Mouse (Mus musculus): ENCODE results near the gene Phactr4.

The Phactr4 gene

DNA sequence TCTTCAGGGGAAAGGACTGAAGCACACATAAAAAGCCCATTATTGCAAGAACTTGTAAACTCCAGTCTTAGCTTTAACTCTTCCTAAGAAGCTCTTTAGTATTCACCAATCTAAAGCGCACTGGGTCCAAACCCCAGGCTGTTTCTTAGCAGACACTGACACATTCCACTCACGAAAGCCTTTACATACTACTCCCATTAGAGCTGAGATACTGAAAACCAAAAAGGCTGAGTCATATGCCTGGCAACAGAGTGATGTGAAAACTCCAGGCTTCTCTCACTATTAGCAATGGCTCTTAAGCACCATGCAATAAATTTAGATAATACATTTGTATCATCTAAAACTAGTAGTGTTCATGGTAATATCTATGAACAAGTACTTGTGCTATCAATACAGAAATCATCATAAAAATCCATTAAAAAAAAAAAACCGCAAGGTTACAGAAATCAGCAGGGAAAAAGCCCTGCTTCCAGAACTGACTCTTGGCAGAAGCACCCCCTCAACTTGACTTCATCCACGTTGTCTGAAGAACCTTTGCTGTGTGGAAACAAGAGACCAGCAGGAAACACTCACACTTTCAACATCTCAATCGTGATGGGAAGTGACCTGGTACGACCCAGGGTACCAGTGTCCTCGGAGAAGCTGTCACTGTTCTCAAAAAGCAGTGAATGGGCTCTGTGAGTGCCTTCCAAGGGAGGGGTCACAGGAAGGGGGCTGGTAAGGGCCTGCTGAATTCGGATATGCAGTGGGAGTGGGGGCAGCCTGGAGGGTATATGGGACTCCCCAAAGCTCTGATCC lies 52.1 kb downstream of the Phactr4 start:
- no peak for DNase-seq (ENCODE audit: low spot score in 2 of 2)

DNA sequence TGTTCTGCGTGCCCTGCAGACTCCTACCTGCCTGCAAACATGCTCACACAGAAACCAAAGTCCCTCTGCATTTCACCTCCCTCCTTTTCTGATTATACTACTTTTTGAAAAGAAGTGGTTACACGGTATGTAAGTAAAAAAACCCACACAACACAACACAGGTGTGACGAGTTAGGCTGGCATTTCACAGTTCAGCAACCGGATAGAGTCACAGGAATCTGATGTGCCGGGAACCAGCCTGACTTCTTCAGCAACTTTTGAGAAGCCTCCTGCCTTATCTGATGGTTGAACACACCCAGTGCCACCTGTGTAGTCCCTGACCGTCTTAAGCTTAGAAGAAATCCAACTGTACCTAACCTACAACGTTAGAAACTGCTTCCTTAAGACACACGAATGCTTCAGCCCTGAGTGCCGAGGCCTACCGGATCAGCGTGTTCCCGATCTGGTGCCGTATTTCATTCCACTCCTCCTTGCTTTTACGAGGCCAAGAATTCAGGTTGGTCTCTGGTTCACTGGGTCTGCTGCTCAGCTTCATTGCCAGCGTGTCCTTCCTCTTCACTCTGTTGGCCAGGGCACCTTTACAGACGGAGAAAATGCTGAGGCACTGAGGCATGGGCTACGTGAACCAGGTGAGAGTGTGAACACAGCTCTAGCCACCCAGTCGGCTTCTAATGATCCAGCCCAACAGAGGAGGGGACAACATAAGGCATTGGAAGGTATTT lies 54.6 kb downstream of the Phactr4 start:
- DNase-seq (ENCODE audit: low spot score in 2 of 2), result no peak

DNA sequence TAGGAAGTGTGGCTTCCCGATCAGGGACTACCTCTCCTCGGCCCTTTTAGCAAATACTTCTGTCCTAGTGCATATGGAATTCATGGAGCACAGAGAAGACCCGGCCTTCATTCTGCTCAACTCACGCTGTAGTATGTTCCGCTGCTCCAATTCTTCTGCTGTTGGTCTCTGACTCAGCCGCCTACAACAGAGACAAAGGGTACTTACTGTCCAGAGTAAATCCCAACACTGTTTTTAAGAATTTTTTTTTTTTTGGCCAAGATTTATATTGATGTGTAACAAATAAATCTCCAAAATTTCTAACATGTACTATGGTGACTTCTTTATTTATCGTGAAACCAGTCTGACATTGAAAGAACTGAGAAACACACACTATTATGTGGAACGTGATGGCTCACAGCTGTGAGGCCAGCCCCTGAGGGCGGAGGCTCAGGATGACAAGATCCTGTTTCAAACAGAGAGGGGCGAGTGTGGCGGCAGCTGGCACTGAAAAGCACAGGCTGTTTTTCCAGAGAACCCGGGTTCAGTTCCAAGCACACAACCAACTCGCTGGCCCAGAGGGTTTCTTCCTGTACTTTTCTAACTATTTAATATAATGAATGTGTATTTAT lies 56.7 kb downstream of the Phactr4 start:
- DNase-seq (ENCODE audit: low spot score in 2 of 2), result no peak

DNA sequence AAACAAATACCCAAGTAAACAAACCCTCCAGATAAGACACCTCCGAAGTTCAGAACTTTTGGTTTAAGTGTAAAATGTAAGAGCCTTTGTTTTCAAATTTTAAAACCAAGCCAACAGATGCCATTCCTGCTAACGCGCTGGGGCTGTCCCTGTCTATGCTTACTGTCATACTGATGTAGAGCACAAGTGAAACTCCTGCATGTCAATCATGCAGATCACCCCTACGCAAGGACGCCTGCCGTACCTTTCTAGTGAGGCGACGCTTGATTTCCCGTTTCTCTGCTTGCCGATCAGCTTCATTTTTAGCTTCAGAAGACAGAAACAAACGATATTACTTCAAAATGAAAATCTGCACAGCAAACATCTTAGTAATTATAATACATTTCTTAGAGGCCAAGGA lies 58.8 kb downstream of the Phactr4 start:
- DNase-seq (ENCODE audit: low spot score in 2 of 2), result no peak

DNA sequence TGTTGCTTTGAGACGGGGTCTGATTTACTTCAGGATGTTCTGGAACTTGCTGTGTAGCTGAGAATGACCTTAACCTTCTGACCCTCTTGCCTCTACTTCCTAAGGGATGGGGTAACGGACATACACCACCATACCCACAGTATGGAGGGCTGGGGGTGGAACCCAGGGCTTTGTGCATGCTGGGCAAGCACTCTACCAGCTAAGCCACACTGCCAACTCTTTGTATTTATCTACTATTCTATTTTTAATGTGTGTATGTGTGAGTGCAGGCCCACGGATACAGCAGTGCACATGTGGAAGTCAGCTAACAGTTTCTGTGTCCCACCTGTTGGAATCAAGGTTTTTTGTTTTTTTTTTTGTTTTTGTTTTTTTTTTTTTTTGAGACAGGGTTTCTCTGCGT lies 62.8 kb downstream of the Phactr4 start:
- no peak for DNase-seq (ENCODE audit: low spot score in 2 of 2)

DNA sequence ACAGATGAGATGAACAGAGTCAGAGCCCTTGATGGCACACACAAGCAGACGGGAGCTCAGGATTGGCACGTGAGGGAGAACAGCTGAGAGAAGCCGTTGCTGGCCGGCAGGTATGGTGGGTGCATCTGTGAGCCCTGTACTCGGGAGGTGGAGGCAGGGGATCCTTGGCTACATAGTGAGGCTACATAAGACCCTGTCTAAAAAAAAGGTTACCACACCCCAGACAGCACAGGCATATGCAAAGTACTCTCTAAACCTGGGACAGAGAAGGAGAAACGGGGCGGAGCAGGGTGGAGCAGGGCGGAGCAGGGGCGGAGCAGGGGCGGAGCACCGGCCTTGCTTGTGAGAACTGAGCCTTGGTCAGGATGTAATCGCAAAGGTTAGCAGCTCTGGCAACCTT lies 66.1 kb downstream of the Phactr4 start:
- DNase-seq (ENCODE audit: low spot score in 2 of 2), result peak; percentile 60 to 62

DNA sequence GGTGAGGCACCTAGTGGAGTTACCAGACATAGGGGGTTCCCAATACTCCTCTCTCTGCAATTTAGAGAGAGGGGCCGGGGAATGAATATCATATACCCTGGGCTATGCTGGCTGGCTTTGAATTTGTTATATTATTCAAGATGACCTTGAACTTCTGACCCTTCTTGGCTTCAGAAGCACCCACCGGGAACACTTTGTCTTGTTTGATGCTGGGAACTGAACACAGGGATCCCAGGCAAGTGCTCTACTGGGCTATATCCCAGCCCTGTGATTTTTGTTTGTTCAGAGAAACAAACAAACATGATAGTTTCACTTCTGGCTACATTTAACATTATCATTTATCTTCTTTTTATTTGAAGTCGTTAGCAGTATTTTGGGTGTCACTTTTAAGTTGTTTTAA lies 66.9 kb downstream of the Phactr4 start:
- DNase-seq (ENCODE audit: low spot score in 2 of 2), result no peak

DNA sequence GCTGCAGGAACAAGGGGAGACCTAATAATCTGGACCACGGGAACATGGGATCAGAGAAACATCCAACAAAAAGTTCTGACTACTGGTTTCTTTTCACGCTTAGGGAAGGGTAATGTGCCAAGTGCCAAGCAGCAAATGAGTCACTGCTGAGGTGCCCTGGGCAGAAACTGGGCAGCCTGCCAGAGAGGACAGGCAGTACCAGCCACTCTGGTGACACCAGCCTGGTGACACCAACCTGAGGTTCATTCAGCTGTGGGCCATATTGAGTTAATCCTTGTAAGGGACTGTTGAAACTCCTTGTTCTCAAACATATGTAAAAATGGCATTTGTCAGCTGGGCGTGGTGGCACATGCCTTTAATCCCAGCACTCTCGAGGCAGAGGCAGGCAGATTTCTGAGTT lies 67.7 kb downstream of the Phactr4 start:
- peak in 1 of 2 experiments; percentile 22 for DNase-seq (ENCODE audit: low spot score in 2 of 2)

DNA sequence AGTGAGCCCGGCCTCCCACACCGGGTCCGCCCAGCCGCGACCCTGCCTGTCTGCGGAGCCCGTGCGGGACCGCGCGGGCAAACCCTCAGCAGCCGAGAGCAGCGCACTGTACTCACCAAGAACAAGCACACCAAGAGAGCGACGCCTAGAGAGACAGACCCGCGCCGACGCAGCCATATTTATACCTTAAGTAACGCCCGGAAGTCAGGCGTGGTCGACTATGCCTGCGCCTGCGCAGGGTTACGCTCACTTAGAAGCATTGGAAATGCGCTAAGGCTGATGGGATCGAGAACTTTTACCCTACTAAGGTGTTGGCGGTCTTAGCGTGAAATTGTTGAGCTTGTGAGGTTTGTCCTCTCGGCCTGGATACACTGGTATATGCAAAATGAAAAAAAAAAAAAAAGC lies 68.8 kb downstream of the Phactr4 start, which contains the start of gene Rcc1:
Gene Rcc1, minus strand, starts transcription at position 125 of the 405 bp plus-strand sequence.
- peak; percentile 87 to 89 for DNase-seq (ENCODE audit: low spot score in 2 of 2)

DNA sequence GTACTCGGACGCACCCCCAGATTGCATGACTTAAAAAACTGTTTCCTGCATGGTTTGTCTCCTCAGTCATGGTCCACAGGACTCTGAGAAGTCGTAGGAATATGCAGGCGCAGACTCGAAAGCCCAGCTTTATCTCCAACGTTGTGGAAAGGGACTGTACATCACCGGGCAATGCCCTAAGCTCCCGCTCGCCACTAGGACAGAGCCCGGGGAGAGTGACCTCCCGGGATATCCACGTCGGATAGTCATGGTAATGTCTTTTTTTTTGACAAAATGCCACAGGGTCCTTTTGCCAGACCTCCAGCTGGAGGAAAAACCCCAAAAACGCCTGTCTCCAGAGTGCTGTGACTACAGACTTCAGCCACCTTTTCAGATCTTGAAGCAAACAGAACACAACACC lies 69.5 kb downstream of the Phactr4 start:
- no peak for DNase-seq (ENCODE audit: low spot score in 2 of 2)

DNA sequence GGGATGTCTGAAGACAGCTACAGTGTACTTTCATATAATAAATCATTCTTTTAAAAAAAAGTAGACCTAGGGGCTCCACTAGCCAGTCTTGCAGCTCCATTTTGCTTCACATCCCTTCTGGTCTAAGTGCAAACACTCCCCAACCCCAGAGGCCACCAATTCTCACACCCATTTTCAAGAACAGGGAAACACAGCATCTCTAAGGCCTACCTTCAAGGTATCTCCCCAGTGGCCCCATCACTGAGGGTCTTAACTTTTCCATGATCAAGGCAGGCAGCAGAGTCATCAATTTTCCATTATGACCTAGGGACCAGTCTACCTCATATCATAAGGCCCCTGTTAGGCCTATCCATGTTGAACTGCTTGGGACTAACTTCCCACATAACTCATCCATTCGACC lies 70.9 kb downstream of the Phactr4 start:
- no peak for DNase-seq (ENCODE audit: low spot score in 2 of 2)

DNA sequence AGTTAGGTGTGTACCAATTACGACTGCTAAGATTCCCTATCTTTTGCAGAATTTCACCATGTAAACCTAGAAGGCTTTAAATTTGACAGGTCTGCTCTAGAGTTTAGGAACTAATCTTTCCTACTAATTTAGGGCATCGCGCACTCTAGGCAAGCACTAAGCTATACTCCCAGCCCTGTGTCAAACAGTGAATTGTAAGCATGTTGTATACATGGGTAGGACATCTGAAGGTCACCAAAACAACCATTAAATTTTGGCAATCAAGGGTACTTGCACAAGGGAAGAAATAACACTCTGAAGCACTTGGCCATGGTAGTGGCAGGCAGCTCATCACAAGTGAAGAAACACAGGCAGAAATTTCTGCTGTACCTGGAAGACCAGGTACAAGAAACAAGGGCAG lies 71.4 kb downstream of the Phactr4 start:
- no peak for DNase-seq (ENCODE audit: low spot score in 2 of 2)

DNA sequence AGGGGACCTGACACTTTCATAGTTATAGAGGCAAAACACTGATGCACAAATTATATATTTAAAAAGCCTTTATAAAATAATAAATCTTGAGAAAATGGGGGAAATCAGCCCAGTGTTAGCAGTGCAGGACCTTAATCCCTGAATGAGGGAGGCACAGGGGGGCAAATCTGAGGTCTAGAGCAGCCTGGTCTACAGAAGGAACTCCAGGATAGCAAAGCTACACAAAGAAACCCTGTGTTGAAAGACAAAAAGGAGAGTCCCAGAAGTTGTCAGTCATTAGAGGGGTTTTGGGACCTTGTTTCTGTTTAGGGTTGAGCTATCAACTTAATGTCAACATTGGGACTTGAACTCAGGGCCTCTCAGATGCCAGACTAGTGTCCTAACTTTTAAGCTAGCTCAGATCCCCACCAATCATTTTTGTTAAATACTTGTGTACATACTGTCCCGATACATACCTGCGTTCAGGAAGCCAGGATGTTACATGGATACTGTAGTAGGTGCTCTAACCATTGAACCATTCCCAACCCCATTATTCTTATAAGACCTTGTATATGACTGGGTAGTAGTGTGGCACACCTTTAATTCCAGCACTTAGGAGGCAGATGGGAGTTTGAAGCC lies 72.1 kb downstream of the Phactr4 start:
- DNase-seq (ENCODE audit: low spot score in 2 of 2), result no peak

DNA sequence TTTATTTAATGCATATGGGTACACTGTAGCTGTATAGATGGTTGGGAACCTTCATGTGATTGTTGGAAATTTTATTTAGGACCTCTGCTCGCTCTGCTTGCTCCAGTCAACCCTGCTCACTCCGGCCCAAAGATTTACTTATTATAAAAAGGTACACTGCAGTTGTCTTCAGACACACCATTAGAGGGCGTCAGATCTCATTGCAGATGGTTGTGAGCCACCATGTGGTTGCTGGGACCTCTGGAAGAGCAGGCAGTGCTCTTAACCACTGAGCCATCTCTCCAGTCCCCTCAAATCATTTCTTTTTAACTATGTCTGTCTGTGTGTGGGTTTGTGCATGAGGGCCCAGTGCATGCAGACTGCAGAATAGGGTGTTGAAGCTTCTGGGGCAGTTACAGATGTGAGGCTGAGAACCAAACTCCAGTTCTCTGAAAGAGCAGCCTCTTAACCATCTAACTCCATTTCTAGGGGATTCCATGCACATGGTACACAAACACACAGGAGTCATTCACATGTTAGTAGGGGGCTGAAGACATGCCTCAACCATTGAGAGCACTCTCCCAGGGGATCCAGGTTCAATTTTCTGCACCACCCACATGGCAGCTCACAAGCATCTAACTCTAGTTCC lies 72.7 kb downstream of the Phactr4 start:
- DNase-seq (ENCODE audit: low spot score in 2 of 2), result no peak

DNA sequence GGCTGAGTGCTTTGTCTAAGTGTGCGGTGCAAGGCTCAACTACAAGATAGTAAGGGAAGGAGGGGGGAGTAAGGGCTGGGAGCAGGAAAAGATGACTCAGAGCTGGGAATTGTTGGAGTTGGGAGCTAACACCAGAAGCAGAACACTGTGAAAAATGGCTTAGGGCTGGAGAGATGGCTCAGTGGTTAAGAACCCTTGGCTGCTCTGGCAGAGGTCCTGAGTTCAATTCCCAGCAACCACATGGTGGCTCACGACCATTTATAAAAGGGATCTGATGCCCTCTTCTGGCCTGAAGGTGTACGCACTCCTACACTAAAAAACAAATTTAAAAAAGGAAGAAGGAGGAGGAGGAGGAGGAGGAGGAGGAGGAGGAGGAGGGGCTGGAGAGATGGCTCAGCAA lies 75.6 kb downstream of the Phactr4 start:
- DNase-seq (ENCODE audit: low spot score in 2 of 2), result no peak

DNA sequence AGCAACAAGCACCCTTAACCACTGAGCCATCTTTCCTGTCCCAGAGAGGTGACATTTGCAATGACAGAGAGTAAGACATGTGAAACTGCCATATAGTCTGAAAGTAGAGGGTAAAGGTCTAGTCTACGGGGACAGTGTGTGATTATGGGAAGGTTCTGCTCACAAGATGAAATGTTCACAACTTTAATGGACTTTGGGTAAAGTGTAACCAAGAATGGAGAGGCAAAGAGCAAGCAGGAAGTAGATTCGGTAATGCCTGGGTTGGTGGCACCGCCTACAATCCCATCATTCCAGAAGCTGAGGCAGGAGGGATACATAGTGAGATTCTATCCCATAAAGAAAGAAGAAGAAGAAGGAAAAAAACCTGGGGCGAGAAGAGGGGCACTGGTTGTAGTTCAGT lies 76.0 kb downstream of the Phactr4 start:
- DNase-seq (ENCODE audit: low spot score in 2 of 2), result no peak

DNA sequence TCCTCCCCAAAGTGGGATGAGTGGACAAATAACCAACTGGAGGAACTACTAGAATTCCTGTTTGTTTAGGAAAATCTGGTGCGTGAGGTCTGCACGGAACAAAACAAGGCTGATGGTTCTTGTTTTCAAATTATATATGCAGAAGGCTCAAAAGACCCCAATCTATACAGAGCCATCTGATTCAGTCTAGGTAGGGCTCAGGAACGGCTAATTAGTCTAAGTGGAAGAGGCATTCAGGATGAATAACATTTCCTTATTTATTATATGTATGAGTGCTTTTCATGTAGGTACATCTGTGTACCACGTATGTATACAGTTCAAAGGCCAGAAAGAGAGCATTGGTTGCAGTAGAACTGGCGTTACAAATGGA lies 76.5 kb downstream of the Phactr4 start:
- DNase-seq (ENCODE audit: low spot score in 2 of 2), result no peak

DNA sequence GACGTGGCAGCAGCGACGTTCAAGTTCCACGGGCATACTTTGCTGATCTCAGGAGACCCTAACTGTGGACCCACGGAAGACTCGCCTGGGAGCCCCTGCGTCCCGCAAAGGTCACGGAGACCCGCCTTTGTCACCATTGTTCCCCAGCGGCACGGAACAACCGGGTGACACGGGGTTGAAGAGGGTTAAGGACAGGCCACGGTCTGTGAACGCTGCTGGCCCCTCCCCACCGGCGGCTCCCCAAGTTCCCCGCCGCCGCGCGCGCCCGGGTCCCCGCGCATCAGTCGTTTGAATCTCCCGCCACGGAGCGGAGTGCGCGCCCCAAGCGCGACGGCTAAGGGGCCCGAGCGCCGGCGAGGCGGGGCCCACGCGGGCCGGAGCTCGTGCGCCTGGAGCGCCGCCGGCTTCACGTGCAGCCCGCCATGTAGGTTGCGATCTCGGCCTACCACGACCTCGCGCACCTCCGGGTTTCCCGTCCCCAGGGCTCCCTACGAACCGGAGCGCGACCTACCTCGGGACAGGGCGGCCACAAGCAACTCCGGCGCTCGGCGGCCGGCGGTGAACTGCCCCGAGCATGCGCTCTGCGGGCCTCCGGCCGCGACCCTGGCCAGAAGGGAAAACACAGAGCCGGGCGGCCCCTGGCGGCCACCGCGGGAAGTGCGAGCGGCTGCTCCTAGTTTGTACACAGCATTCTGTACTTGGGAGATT lies 77.0 kb downstream of the Phactr4 start:
- DNase-seq (ENCODE audit: low spot score in 2 of 2), result peak; percentile 94 to 95

DNA sequence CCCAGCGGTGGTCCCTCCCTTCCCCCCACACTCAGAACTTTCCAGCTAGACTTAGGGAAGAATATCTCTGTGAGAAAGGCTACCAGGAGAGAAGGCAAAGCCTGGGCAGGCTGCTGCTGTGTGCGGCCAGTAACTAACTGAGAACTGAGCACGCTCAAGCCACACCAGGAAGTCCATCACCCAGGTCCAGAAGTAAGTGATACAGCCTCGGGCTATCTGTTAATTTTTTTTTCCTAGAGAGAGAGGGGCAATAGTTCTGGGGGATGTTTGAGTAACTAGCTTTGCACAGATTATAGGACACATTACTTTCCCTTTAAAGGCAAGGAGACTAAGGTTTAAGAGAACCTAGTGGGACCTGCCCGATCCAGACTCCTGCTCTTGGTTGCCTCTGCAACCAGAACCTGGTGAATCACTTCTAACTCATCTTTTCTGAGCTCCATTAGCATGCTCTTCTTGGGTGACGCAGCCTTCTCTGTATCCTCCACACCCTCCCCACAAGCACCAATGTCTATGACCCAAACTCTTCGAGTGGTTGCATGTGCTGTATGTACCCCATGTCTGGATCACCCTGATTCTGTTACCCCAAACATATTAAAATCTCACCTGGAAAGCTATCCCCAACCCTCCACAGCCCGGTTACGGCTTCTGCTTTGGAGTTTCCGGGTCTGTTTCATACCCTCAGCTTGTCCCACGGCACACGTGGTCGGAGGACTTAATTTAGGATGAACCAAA lies 77.7 kb downstream of the Phactr4 start:
- no peak for DNase-seq (ENCODE audit: low spot score in 2 of 2)

DNA sequence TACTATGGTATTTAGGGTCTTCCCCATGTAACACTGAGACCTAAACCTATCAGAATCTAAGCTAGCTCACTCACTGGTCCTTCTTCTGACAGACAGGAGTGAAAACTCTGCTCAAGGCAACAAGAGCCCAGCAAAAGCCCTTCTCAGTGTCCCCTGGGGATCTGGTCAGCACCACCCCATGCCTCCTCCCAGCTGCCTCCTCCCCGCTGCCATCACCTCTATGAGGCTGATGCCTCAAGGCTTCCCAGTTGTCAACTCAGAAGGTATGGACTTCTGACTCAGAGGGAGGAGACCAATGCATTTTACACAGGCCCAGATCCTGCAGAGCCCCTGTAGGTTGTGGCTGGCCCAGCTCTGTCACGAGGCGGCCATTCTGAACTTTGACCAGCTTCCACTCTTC lies 80.8 kb downstream of the Phactr4 start:
- DNase-seq (ENCODE audit: low spot score in 2 of 2), result no peak

DNA sequence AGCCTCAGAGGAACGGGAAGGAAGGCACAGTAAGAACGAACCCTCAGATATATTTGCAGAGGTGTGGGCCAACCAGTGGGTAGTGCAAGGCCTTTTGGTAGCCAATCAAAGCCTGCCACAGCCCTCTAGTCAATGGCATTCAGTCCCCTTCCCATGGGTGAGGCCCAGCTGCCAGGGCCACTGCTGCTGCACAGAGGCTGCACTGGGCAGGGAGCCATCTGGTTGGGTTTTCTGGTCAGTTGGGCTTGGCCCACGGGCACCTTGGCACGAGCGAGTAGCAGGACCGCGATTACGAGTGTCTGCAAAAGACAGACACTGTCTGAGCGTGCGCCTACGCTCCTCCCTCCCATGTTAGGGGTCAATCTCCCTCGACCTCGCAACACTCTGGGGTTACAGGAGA lies 83.3 kb downstream of the Phactr4 start:
- no peak for DNase-seq (ENCODE audit: low spot score in 2 of 2)
